Mouse (Mus musculus): ENCODE results near the gene Mob3a. TPM values are rescaled to one million over a fixed set of nuclear protein-coding genes. Genes with fewer than 3 reads are reported as not detected.

The Mob3a gene
- polyA plus RNA-seq, 1 experiment from 2014 or later: 61.4 TPM

GRCm38 (mm10) chr10:80695801-80696501 is 5.8 kb downstream of the Mob3a start:
- Histone ChIP-seq H3K9me3 (replicated peaks; ENCODE audit: control insufficient read depth, low read length, poor library complexity, severe bottlenecking) (no peaks in the 10 kb centered on the region), H3K4me1 (ENCODE audit: control insufficient read depth, insufficient read depth, low read length) (peaks cover 13% of the 10 kb centered on the region), H3K27me3 (ENCODE audit: control insufficient read depth, insufficient read depth, low read depth, low read length) (no peaks in the 10 kb centered on the region), H3K36me3 (ENCODE audit: control insufficient read depth, insufficient read depth, low read length) (peaks cover 3% of the 10 kb centered on the region; the same call in 1 of the 2 replicates), H3K27ac (ENCODE audit: low read length) (no peak overlapping the region), H3K4me2 (ENCODE audit: low read length) (no peak overlapping the region), H3K9ac (ENCODE audit: low read depth, low read length) (no peak overlapping the region), H3K4me3 (ENCODE audit: low read depth, low read length) (no peak overlapping the region)
- WGBS: 72% methylated on average over 10 of the region's 10 CpGs
- ATAC-seq: no peak

GRCm38 (mm10) chr10:80695186-80695585 is 6.6 kb downstream of the Mob3a start:
- Histone ChIP-seq H3K27me3 (ENCODE audit: control insufficient read depth, insufficient read depth, low read depth, low read length) (no peaks in the 10 kb centered on the region), H3K9ac (ENCODE audit: low read depth, low read length) (no peak overlapping the region), H3K9me3 (replicated peaks; ENCODE audit: control insufficient read depth, low read length, poor library complexity, severe bottlenecking) (no peaks in the 10 kb centered on the region), H3K36me3 (ENCODE audit: control insufficient read depth, insufficient read depth, low read length) (peaks cover 8% of the 10 kb centered on the region), H3K4me1 (ENCODE audit: control insufficient read depth, insufficient read depth, low read length) (peaks cover 6% of the 10 kb centered on the region), H3K27ac (ENCODE audit: low read length) (no peak overlapping the region), H3K4me3 (ENCODE audit: low read depth, low read length) (no peak overlapping the region), H3K4me2 (ENCODE audit: low read length) (no peak overlapping the region)
- WGBS: 81% methylated on average over 2 of the region's 2 CpGs
- no peak for ATAC-seq

GRCm38 (mm10) chr10:80694159-80694938 is 7.4 kb downstream of the Mob3a start:
- Histone ChIP-seq H3K4me2 (ENCODE audit: low read length) (no peak overlapping the region), H3K27ac (ENCODE audit: low read length) (no peak overlapping the region), H3K36me3 (ENCODE audit: control insufficient read depth, insufficient read depth, low read length) (peaks cover 17% of the 10 kb centered on the region), H3K4me3 (ENCODE audit: low read depth, low read length) (no peak overlapping the region), H3K9ac (ENCODE audit: low read depth, low read length) (no peak overlapping the region), H3K4me1 (ENCODE audit: control insufficient read depth, insufficient read depth, low read length) (no peaks in the 10 kb centered on the region), H3K9me3 (replicated peaks; ENCODE audit: control insufficient read depth, low read length, poor library complexity, severe bottlenecking) (no peaks in the 10 kb centered on the region), H3K27me3 (ENCODE audit: control insufficient read depth, insufficient read depth, low read depth, low read length) (no peaks in the 10 kb centered on the region)
- 88% methylated on average over 13 of the region's 13 CpGs for WGBS
- no peak for ATAC-seq

GRCm38 (mm10) chr10:80693401-80694045 is 8.3 kb downstream of the Mob3a start:
- H3K9me3 ChIP-seq (replicated peaks; ENCODE audit: control insufficient read depth, low read length, poor library complexity, severe bottlenecking): no peaks in the 10 kb centered on the region
- peaks cover 19% of the 10 kb centered on the region for H3K36me3 ChIP-seq (ENCODE audit: control insufficient read depth, insufficient read depth, low read length)
- no peak overlapping the region for H3K4me2 ChIP-seq (ENCODE audit: low read length)
- no peak overlapping the region for H3K4me3 ChIP-seq (ENCODE audit: low read depth, low read length)
- H3K27ac ChIP-seq (ENCODE audit: low read length): no peak overlapping the region
- no peaks in the 10 kb centered on the region for H3K27me3 ChIP-seq (ENCODE audit: control insufficient read depth, insufficient read depth, low read depth, low read length)
- H3K9ac ChIP-seq (ENCODE audit: low read depth, low read length): no peak overlapping the region
- H3K4me1 ChIP-seq (ENCODE audit: control insufficient read depth, insufficient read depth, low read length): no peaks in the 10 kb centered on the region
- WGBS: 89% methylated on average over 12 of the region's 12 CpGs
- no peak for ATAC-seq

GRCm38 (mm10) chr10:80692249-80693165 is 9.3 kb downstream of the Mob3a start:
- no peaks in the 10 kb centered on the region for H3K4me1 ChIP-seq (ENCODE audit: control insufficient read depth, insufficient read depth, low read length)
- no peak overlapping the region for H3K4me2 ChIP-seq (ENCODE audit: low read length)
- H3K27ac ChIP-seq (ENCODE audit: low read length): no peak overlapping the region
- no peak overlapping the region for H3K4me3 ChIP-seq (ENCODE audit: low read depth, low read length)
- H3K27me3 ChIP-seq (ENCODE audit: control insufficient read depth, insufficient read depth, low read depth, low read length): no peaks in the 10 kb centered on the region
- no peak for ATAC-seq
- H3K36me3 ChIP-seq (ENCODE audit: control insufficient read depth, insufficient read depth, low read length): peaks cover 20% of the 10 kb centered on the region
- 86% methylated on average over 14 of the region's 14 CpGs for WGBS
- H3K9ac ChIP-seq (ENCODE audit: low read depth, low read length): no peak overlapping the region
- no peaks in the 10 kb centered on the region for H3K9me3 ChIP-seq (replicated peaks; ENCODE audit: control insufficient read depth, low read length, poor library complexity, severe bottlenecking)

- WGBS: 39% methylated on average over 5 of the region's 5 CpGs
- Histone ChIP-seq H3K27me3 (ENCODE audit: control insufficient read depth, insufficient read depth, low read depth, low read length) (no peaks in the 10 kb centered on the region), H3K27ac (ENCODE audit: low read length) (no peak overlapping the region), H3K4me1 (ENCODE audit: control insufficient read depth, insufficient read depth, low read length) (no peaks in the 10 kb centered on the region), H3K9me3 (replicated peaks; ENCODE audit: control insufficient read depth, low read length, poor library complexity, severe bottlenecking) (no peaks in the 10 kb centered on the region), H3K4me3 (ENCODE audit: low read depth, low read length) (no peak overlapping the region), H3K9ac (ENCODE audit: low read depth, low read length) (no peak overlapping the region), H3K36me3 (ENCODE audit: control insufficient read depth, insufficient read depth, low read length) (peaks cover 40% of the 10 kb centered on the region), H3K4me2 (ENCODE audit: low read length) (no peak overlapping the region)
- no peak for ATAC-seq
These were observed 13.9 kb downstream of the Mob3a start for GRCm38 (mm10) chr10:80687850-80688249.

- peaks cover 40% of the 10 kb centered on the region for H3K36me3 ChIP-seq (ENCODE audit: control insufficient read depth, insufficient read depth, low read length)
- ATAC-seq: no peak
- no peak overlapping the region for H3K4me3 ChIP-seq (ENCODE audit: low read depth, low read length)
- H3K9me3 ChIP-seq (replicated peaks; ENCODE audit: control insufficient read depth, low read length, poor library complexity, severe bottlenecking): no peaks in the 10 kb centered on the region
- no peaks in the 10 kb centered on the region for H3K27me3 ChIP-seq (ENCODE audit: control insufficient read depth, insufficient read depth, low read depth, low read length)
- no peak overlapping the region for H3K4me2 ChIP-seq (ENCODE audit: low read length)
- WGBS: 98% methylated on average over 3 of the region's 3 CpGs
- H3K4me1 ChIP-seq (ENCODE audit: control insufficient read depth, insufficient read depth, low read length): no peaks in the 10 kb centered on the region
- H3K9ac ChIP-seq (ENCODE audit: low read depth, low read length): no peak overlapping the region
- no peak overlapping the region for H3K27ac ChIP-seq (ENCODE audit: low read length)
These were observed 15.2 kb downstream of the Mob3a start for GRCm38 (mm10) chr10:80686617-80687016.

- H3K36me3 ChIP-seq (ENCODE audit: control insufficient read depth, insufficient read depth, low read length): peaks cover 29% of the 10 kb centered on the region
- no peak overlapping the region for H3K27ac ChIP-seq (ENCODE audit: low read length)
- no peaks in the 10 kb centered on the region for H3K27me3 ChIP-seq (ENCODE audit: control insufficient read depth, insufficient read depth, low read depth, low read length)
- no peak overlapping the region for H3K4me3 ChIP-seq (ENCODE audit: low read depth, low read length)
- no peaks in the 10 kb centered on the region for H3K9me3 ChIP-seq (replicated peaks; ENCODE audit: control insufficient read depth, low read length, poor library complexity, severe bottlenecking)
- no peak overlapping the region for H3K9ac ChIP-seq (ENCODE audit: low read depth, low read length)
- no peak overlapping the region for H3K4me2 ChIP-seq (ENCODE audit: low read length)
- ATAC-seq: no peak
- H3K4me1 ChIP-seq (ENCODE audit: control insufficient read depth, insufficient read depth, low read length): no peaks in the 10 kb centered on the region
- 95% methylated on average over 4 of the region's 4 CpGs for WGBS
These were observed 16.8 kb downstream of the Mob3a start for GRCm38 (mm10) chr10:80684984-80685383.
